Mouse (Mus musculus) brain, embryonic 14.5 days (tissue): ENCODE measurements around the gene Psmb8. TPM values are rescaled to one million over a fixed set of nuclear protein-coding genes. Genes with fewer than 3 reads are reported as not detected.

Source experiments
- DNase-seq: peaks from one replicate; pipeline ENCODE4 v3.0.0-alpha.2; 2011; ENCODE audit warnings: low read depth
- CTCF ChIP-seq: fragments of 200-500 bp; IDR thresholded peaks from 2 replicates; pipeline ENCODE4 v1.5.1; 2012; ENCODE audit warnings: inconsistent platforms, mild to moderate bottlenecking, moderate library complexity, borderline replicate concordance; ENCODE audit not compliant: insufficient read depth, insufficient read length; ENCODE audit errors: extremely low read depth
- POLR2A ChIP-seq: fragments of 200-500 bp; IDR thresholded peaks from 2 replicates; pipeline ENCODE4 v1.6.1; 2012; ENCODE audit warnings: mild to moderate bottlenecking, inconsistent platforms, borderline replicate concordance; ENCODE audit not compliant: poor library complexity, insufficient read depth, insufficient read length, severe bottlenecking; ENCODE audit errors: extremely low read depth
- polyA plus RNA-seq: library from polyadenylated mRNA; depleted of rRNA; stranded (reverse); fragments of >200 nt; gene quantifications from 2 replicates; pipeline ENCODE4 v1.2.3, GENCODE M21; 2012; rRNA removed

Psmb8 gene
- polyA plus RNA-seq, 1 experiment: 2.0 TPM

GRCm38 (mm10) chr17:34240366-34240765 lies 42.8 kb downstream of the Psmb8 start:
- no peak for TF ChIP-seq CTCF
- no peak for TF ChIP-seq POLR2A
- no peak for DNase-seq

DNA sequence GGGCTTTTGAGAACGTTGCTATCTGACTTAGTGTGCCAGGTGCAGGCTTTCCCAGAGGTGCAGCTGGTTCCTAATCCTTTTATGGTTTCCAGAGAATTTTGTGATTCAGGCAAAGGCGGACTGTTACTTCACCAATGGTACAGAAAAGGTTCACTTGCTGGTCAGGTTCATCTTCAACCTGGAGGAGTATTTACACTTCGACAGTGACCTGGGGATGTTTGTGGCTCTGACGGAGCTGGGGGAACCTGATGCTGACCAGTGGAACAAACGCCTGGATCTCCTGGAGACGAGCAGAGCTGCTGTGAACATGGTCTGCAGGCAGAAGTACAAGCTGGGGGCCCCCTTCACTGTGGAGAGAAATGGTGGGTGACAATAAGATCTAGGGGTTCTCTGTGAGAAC lies 43.4 kb downstream of the Psmb8 start:
- DNase-seq: no peak

DNA sequence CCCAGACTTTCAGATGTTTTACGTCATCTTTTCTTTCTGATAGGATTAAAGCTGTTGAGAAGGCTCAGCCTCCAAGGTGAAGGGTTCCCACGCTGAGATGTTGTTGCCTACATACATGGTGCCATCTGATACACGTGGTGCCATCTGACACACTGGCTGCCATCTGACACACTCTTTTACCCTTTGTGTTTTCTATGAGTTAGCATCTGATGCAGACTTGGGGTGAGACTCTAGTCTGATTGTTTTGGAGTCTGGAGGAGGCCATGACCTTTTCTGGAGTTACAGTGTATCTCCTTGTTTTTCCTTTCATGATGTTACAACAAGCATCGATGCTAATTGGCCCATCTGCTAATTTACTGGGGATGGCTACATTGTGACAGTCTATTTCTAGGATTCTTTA lies 47.1 kb downstream of the Psmb8 start:
- TF ChIP-seq CTCF: no peak
- no peak for TF ChIP-seq POLR2A
- DNase-seq: no peak

More for the DNA sequence above, 43.4 kb downstream of the Psmb8 start:
- TF ChIP-seq POLR2A (no peak), CTCF (no peak)

GRCm38 (mm10) chr17:34247047-34247446 lies 49.5 kb downstream of the Psmb8 start:
- DNase-seq: peak; percentile 7
- TF ChIP-seq POLR2A: no peak
- peak; percentile 20; the same call in 1 of the 2 replicates for TF ChIP-seq CTCF

- no peak for DNase-seq
- no peak for TF ChIP-seq CTCF
- no peak for TF ChIP-seq POLR2A
Measured at GRCm38 (mm10) chr17:34248764-34249163, 51.2 kb downstream of the Psmb8 start.

GRCm38 (mm10) chr17:34249361-34249760 lies 51.8 kb downstream of the Psmb8 start:
- TF ChIP-seq CTCF (no peak), POLR2A (no peak)
- no peak for DNase-seq

DNA sequence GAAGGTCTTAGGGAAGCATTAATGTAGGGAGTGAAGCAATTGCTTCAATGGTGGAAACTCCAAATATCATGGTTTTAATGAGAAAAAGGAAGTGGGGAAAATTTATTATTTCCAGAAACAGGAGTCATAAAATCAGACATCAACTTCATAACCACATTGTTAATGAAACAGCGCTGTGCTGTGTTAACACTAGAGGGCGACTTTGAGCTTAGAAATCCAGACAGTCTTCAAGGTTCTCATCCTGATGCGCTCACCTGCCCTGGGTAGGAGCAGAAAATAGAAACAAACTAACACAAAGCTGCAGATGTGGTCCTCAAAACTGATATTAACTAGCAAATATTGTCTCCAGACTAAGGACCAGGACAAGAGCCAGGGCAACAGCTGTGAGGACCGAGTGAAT lies 52.4 kb downstream of the Psmb8 start:
- TF ChIP-seq POLR2A (no peak), CTCF (peak; percentile 69; the same call in 1 of the 2 replicates)
- peak; percentile 82 for DNase-seq

Other genes starting within 250 kb of the Psmb8 start
- gene B3galt4, start 246.2 kb upstream of the Psmb8 start, polyA plus RNA-seq: 9.9 and 11.1 TPM in 2 replicates
- gene Vps52, start 241.9 kb upstream of the Psmb8 start, polyA plus RNA-seq: 71.7 and 72.8 TPM in 2 replicates
- gene Rps18, start 241.7 kb upstream of the Psmb8 start, polyA plus RNA-seq: 744 and 771 TPM in 2 replicates
- 20.4 and 20.5 TPM in 2 replicates for gene H2-K1, start 197.4 kb upstream of the Psmb8 start, polyA plus RNA-seq
- gene Ring1, start 173.0 kb upstream of the Psmb8 start, polyA plus RNA-seq: 58.8 and 68.8 TPM in 2 replicates
- gene H2-Ke6, start 169.7 kb upstream of the Psmb8 start, polyA plus RNA-seq: 88.8 and 156 TPM in 2 replicates
- 133 and 138 TPM in 2 replicates for gene Slc39a7, start 166.0 kb upstream of the Psmb8 start, polyA plus RNA-seq
- gene Rxrb, start 165.9 kb upstream of the Psmb8 start, polyA plus RNA-seq: 83.9 and 97.4 TPM in 2 replicates
- 11.5 and 11.8 TPM in 2 replicates for gene Col11a2, start 158.3 kb upstream of the Psmb8 start, polyA plus RNA-seq
- 0.07 and 0.20 TPM in 2 replicates for gene H2-Oa, start 105.4 kb upstream of the Psmb8 start, polyA plus RNA-seq
- 12.0 and 16.4 TPM in 2 replicates for gene H2-DMa, start 78.2 kb upstream of the Psmb8 start, polyA plus RNA-seq
- 186 and 256 TPM in 2 replicates for gene Brd2, start 75.1 kb upstream of the Psmb8 start, polyA plus RNA-seq
- 0.18 and 0.40 TPM in 2 replicates for gene H2-DMb2, start 54.4 kb upstream of the Psmb8 start, polyA plus RNA-seq
- gene H2-DMb1, start 44.6 kb upstream of the Psmb8 start, polyA plus RNA-seq: 0.82 and 1.1 TPM in 2 replicates
- gene Tap1, start 10.2 kb upstream of the Psmb8 start, polyA plus RNA-seq: 1.8 and 2.1 TPM in 2 replicates
- 0.86 and 1.1 TPM in 2 replicates for gene Psmb9, start 10.0 kb upstream of the Psmb8 start, polyA plus RNA-seq
- 0.93 and 1.1 TPM in 2 replicates for gene Tap2, start 5.8 kb downstream of the Psmb8 start, polyA plus RNA-seq
- 0.04 and 0.11 TPM in 2 replicates for gene H2-Ob, start 41.2 kb downstream of the Psmb8 start, polyA plus RNA-seq
- 1.4 and 1.7 TPM in 2 replicates for gene H2-Ab1, start 60.0 kb downstream of the Psmb8 start, polyA plus RNA-seq
- 0.50 and 0.51 TPM in 2 replicates for gene H2-Aa, start 90.1 kb downstream of the Psmb8 start, polyA plus RNA-seq
- 0.93 and 1.6 TPM in 2 replicates for gene H2-Eb1, start 108.1 kb downstream of the Psmb8 start, polyA plus RNA-seq
- 0.09 and 0.18 TPM in 2 replicates for gene H2-Eb2, start 127.9 kb downstream of the Psmb8 start, polyA plus RNA-seq
- 0.03 TPM in 2 replicates for gene Btnl2, start 157.1 kb downstream of the Psmb8 start, polyA plus RNA-seq
- not detected in 2 replicates for gene Btnl1, start 179.4 kb downstream of the Psmb8 start, polyA plus RNA-seq
- 9.9 and 10.4 TPM in 2 replicates for gene BC051142, start 201.1 kb downstream of the Psmb8 start, polyA plus RNA-seq